Mouse (Mus musculus): ENCODE data around the gene Fndc3b. TPM values are rescaled to one million over a fixed set of nuclear protein-coding genes. Genes with fewer than 3 reads are reported as not detected.
"Not testable (repeated sequence)": the region's sequence is repeated elsewhere in the genome, so short reads cannot be mapped to it uniquely, and the experiment has no call there.

Gene Fndc3b
- total RNA-seq, 4 experiments from 2014 or later, result 17.7 to 23.4 (median 21.2) TPM

- DNase-seq (ENCODE audit: low spot score in 2 of 2), result no peak
Observed at GRCm38 (mm10) chr3:27427406-27427805, 283.7 kb downstream of the Fndc3b start.

- no peak for DNase-seq (ENCODE audit: low spot score in 2 of 2)
Observed at GRCm38 (mm10) chr3:27424049-27424667, 286.9 kb downstream of the Fndc3b start.

- DNase-seq (ENCODE audit: low spot score in 2 of 2), result no peak
Observed at GRCm38 (mm10) chr3:27422521-27422920, 288.6 kb downstream of the Fndc3b start.

- DNase-seq (ENCODE audit: low spot score in 2 of 2), result no peak
Observed at GRCm38 (mm10) chr3:27421980-27422379, 289.1 kb downstream of the Fndc3b start.

- no peak for DNase-seq (ENCODE audit: low spot score in 2 of 2)
Observed at GRCm38 (mm10) chr3:27418602-27419001, 292.5 kb downstream of the Fndc3b start.

GRCm38 (mm10) chr3:27416786-27417185 lies 294.3 kb downstream of the Fndc3b start:
- DNase-seq (ENCODE audit: low spot score in 2 of 2), result no peak

- DNase-seq (ENCODE audit: low spot score in 2 of 2), result no peak
Observed at GRCm38 (mm10) chr3:27413566-27413965, 297.5 kb downstream of the Fndc3b start.

- no peak for DNase-seq (ENCODE audit: low spot score in 2 of 2)
Observed at GRCm38 (mm10) chr3:27411286-27411685, 299.8 kb downstream of the Fndc3b start.

- DNase-seq (ENCODE audit: low spot score in 2 of 2), result no peak
Observed at GRCm38 (mm10) chr3:27408564-27408963, 302.5 kb downstream of the Fndc3b start.

GRCm38 (mm10) chr3:27406440-27406839 lies 304.7 kb downstream of the Fndc3b start:
- no peak for DNase-seq (ENCODE audit: low spot score in 2 of 2)

- not testable (repeated sequence) for DNase-seq (ENCODE audit: low spot score in 2 of 2)
Observed at GRCm38 (mm10) chr3:27400996-27401395, 310.1 kb downstream of the Fndc3b start.

GRCm38 (mm10) chr3:27389923-27390322 lies 321.2 kb downstream of the Fndc3b start:
- no peak for DNase-seq (ENCODE audit: low spot score in 2 of 2)

GRCm38 (mm10) chr3:27384836-27385235 lies 326.3 kb downstream of the Fndc3b start:
- no peak for DNase-seq (ENCODE audit: low spot score in 2 of 2)

- no peak for DNase-seq (ENCODE audit: low spot score in 2 of 2)
Observed at GRCm38 (mm10) chr3:27377935-27378334, 333.2 kb downstream of the Fndc3b start.

GRCm38 (mm10) chr3:27374396-27374795 lies 336.7 kb downstream of the Fndc3b start:
- DNase-seq (ENCODE audit: low spot score in 2 of 2), result no peak

GRCm38 (mm10) chr3:27371725-27372650 lies 339.1 kb downstream of the Fndc3b start:
- DNase-seq (ENCODE audit: low spot score in 2 of 2), result no peak

GRCm38 (mm10) chr3:27371276-27371621 lies 339.9 kb downstream of the Fndc3b start, which contains the start of gene Ghsr:
Gene Ghsr, plus strand, starts transcription at chr3:27371351.
- DNase-seq (ENCODE audit: low spot score in 2 of 2), result no peak

- no peak for DNase-seq (ENCODE audit: low spot score in 2 of 2)
Observed at GRCm38 (mm10) chr3:27370582-27371275, 340.4 kb downstream of the Fndc3b start.

GRCm38 (mm10) chr3:27370125-27370524 lies 341.0 kb downstream of the Fndc3b start:
- DNase-seq (ENCODE audit: low spot score in 2 of 2), result no peak

Data from layer of hippocampus, adult 8-10 months (tissue).